ENCODE assay signal across 12 mouse cellular contexts in the genomic region with DNA sequence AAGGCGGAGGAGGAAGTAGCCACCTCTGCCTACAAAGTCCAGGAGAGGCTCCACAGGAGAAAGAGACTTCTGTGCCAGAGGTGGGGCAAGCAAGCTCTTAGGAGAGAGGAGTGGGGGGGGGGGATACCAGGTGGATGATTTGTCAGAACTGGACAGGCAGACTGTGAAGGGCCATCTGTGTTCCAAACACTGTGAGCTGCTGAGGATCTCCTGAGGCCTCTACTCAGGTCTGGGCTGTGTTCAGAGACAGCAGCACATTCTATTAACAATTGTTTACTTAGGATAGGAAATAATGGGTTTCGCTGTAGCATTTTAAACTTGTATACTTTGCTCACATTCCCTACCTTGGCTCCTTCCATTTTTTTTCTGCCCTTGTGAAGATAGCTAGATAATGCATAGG.
"Had no signal": no experiment of that assay in that cellular context is flagged by ENCODE, and none has a peak within 500 bp of the region (broad histone marks: within the 10 kb centered on the region; RNA-seq: fewer than 3 reads in every experiment).

No protein-coding gene starts in this region.

- H3K9me3 ChIP-seq: limb, embryonic 15.5 days; liver, embryonic 12.5 days; midbrain, embryonic 12.5 days had no signal

- H3K4me2 ChIP-seq: limb, embryonic 15.5 days; liver, embryonic 12.5 days; lung, embryonic 14.5 days; midbrain, embryonic 12.5 days had no signal

- H3K27me3 ChIP-seq: limb, embryonic 15.5 days; liver, embryonic 12.5 days; midbrain, embryonic 12.5 days had no signal

- H3K9ac ChIP-seq: limb, embryonic 15.5 days; liver, embryonic 12.5 days; lung, embryonic 14.5 days; midbrain, embryonic 12.5 days had no signal

- ATAC-seq: liver, embryonic 12.5 days had no signal

- H3K27ac ChIP-seq: limb, embryonic 15.5 days; liver, embryonic 12.5 days; midbrain, embryonic 12.5 days had no signal

- H3K4me1 ChIP-seq: limb, embryonic 15.5 days had no signal

- H3K36me3 ChIP-seq: limb, embryonic 15.5 days; liver, embryonic 12.5 days; midbrain, embryonic 12.5 days had no signal

- H3K4me3 ChIP-seq: limb, embryonic 15.5 days; liver, embryonic 12.5 days; midbrain, embryonic 12.5 days had no signal

- DNase-seq: kidney, adult 11 months; kidney, adult 9 months; kidney, postnatal 10 days; kidney, postnatal 4 days; lung, embryonic 14.5 days; lung, postnatal 10 days; lung, postnatal 4 days; thymus, adult 18-20 months; thymus, postnatal 14 days had no signal
